Mouse (Mus musculus): ENCODE data around the gene Mtus2. TPM values are rescaled to one million over a fixed set of nuclear protein-coding genes. Genes with fewer than 3 reads are reported as not detected.
"Not testable (repeated sequence)": the region's sequence is repeated elsewhere in the genome, so short reads cannot be mapped to it uniquely, and the experiment has no call there.

The Mtus2 gene
- total RNA-seq, 2 experiments from 2014 or later: 76.9 to 89.0 TPM

GRCm38 (mm10) chr5:148160529-148161154, 203.5 kb downstream of the Mtus2 start:
- no peak for DNase-seq
- intact Hi-C loops (cut with DNase I): no loop called here

- intact Hi-C loops (cut with DNase I): no loop called here
- no peak for DNase-seq
Observed at GRCm38 (mm10) chr5:148165111-148165510, 208.0 kb downstream of the Mtus2 start.

DNA sequence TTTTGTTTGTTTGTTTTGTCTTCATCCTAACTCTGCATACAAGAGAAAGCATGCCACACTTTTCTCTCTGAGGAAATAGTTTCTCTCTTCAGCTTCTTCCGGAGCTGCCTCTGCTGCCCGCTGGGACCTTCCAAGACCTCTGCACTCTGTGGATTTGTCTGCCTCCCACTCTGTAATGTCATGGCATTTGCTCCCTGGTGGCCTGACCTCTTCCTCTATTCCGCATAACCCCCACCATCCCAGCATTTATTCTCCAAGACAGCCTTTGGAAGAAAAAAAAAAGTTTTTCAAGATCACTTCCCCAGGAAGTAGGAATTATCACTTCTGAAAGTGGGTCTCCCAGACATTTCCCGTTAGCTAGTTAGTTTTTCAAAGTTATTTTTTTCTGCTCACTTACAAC, 218.0 kb downstream of the Mtus2 start:
- DNase-seq: no peak
- intact Hi-C loops (cut with DNase I): no loop called here

DNA sequence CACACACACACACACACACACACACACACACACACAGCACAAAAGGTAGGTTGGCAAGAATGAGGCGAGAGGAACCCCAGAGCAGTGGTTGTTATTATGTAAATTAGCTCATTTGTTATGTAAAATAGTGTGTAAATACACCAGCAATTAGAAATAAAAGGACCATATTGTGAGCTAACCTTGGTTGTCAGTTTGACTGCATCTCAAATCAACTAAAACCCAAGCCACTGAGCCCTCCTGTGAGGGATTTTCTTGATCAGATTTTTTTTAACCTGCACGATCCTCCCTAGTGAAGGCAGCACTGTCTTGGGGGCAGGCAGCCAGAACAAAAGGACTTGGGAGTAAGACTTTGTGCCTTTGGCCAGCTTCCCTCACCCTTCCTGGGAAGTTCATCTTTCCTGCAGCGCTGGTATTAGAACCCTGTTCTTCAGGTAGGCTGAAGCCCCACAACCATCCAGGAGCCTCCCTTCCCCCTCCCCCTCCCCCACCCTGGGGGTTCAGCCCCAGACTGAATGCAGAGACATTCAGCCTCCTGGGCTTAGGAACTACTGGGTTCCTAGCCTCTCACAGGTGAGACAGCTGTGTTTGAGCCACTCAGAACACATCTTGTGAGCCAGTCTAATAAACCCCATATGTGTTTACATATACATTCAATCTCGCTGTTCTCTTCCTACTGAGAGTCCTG, 218.8 kb downstream of the Mtus2 start:
- intact Hi-C loops (cut with DNase I): no loop called here
- DNase-seq: no peak

- DNase-seq; intact Hi-C loops (cut with DNase I): not testable (repeated sequence)
Observed at GRCm38 (mm10) chr5:148176539-148176938, 219.4 kb downstream of the Mtus2 start.

- intact Hi-C loops (cut with DNase I): no loop called here
- no peak for DNase-seq
Observed at GRCm38 (mm10) chr5:148179231-148179630, 222.1 kb downstream of the Mtus2 start.

DNA sequence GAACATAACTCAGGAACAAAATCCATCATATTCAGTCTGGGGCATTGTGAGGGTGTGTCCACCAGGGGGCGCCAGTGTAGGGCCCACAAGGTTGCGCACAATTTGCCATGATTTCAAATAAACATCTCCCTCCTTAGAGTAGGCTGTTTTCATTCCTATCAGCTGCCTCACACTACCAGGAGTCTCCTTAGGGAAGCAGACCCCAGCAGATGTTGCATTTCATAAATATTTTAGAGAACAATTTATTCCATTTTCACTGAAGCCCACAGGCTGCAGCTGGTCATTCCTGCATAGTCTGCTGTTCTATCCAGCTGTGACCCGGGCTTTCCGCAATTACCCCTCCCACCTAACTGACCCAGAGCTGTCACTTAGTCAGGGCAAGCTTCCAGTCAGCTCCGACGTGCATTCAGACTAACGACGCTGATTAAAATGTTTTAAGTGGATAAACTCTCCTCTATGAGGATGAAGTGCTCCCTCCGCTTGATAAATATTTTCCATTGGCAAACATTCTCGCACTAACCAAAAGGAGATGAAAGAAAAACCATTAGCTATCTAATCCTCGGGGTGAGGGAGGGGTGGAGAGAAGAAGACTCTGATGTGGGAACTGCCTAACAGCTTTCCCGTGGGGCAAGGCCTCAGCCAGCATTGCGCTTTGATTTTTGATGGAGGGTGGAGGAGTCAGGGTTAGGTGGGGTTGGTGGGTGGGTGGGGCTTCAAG, 223.6 kb downstream of the Mtus2 start:
- intact Hi-C loops (cut with DNase I): loop anchor here (1.0 kb wide), 1 partner anchor 59 kb away; no protein-coding TSS in a partner anchor
- peak; percentile 64 for DNase-seq

DNA sequence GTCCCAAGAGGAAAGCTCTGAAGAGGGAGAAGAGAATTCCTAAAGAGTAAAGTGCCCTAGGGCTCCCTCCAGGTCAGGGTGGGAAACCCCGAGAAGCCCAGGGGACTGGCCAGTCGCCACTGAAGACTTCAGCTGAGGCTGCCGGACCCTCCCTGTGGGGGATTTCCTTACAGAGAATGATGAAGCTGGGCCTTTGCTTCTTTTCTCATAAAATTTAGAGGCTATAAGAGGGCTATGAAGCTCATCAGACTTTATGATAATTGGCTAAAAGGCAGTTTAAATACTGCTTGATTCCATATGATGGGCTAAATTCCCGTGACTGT, 224.1 kb downstream of the Mtus2 start:
- intact Hi-C loops (cut with DNase I): loop anchor here (1.0 kb wide), 1 partner anchor 58 kb away; no protein-coding TSS in a partner anchor
- DNase-seq: peak in 1 of 2 experiments; percentile 3

GRCm38 (mm10) chr5:148181901-148182300, 224.8 kb downstream of the Mtus2 start:
- intact Hi-C loops (cut with DNase I): loop anchor here (1.0 kb wide), 1 partner anchor 57 kb away; no protein-coding TSS in a partner anchor

GRCm38 (mm10) chr5:148185898-148186297, 228.8 kb downstream of the Mtus2 start:
- intact Hi-C loops (cut with DNase I): no loop called here
- DNase-seq: no peak

More at GRCm38 (mm10) chr5:148181901-148182300, 224.8 kb downstream of the Mtus2 start:
- no peak for DNase-seq

GRCm38 (mm10) chr5:148191416-148191815, 234.3 kb downstream of the Mtus2 start:
- DNase-seq: no peak
- intact Hi-C loops (cut with DNase I): no loop called here

- intact Hi-C loops (cut with DNase I): no loop called here
- no peak for DNase-seq
Observed at GRCm38 (mm10) chr5:148211831-148212230, 254.7 kb downstream of the Mtus2 start.

GRCm38 (mm10) chr5:148216786-148217185, 259.7 kb downstream of the Mtus2 start:
- intact Hi-C loops (cut with DNase I): no loop called here
- peak in 1 of 2 experiments; percentile 18 for DNase-seq

DNA sequence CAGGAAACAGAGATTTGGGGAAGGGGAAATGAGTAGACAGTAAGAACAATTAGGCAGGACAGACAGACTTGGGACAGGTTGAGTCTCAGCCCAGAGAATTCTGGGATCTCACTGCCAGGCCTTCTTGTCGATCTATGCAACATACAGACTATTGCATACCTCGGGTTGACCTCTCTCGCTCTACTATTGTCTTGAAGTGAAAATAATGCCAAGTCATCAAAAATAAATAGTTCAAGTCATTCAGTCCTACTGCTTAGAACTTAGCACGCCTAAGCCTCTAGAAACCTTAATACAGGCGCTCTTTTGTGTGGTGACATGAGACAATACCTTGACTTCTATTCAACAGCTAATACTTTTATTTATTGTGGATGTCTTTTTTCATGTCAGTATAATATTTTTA, 265.8 kb downstream of the Mtus2 start:
- no peak for DNase-seq
- intact Hi-C loops (cut with DNase I): no loop called here

- no peak for DNase-seq
- intact Hi-C loops (cut with DNase I): no loop called here
Observed at GRCm38 (mm10) chr5:148224004-148224403, 266.9 kb downstream of the Mtus2 start.

- intact Hi-C loops (cut with DNase I): no loop called here
- DNase-seq: no peak
Observed at GRCm38 (mm10) chr5:148233714-148234113, 276.6 kb downstream of the Mtus2 start.

DNA sequence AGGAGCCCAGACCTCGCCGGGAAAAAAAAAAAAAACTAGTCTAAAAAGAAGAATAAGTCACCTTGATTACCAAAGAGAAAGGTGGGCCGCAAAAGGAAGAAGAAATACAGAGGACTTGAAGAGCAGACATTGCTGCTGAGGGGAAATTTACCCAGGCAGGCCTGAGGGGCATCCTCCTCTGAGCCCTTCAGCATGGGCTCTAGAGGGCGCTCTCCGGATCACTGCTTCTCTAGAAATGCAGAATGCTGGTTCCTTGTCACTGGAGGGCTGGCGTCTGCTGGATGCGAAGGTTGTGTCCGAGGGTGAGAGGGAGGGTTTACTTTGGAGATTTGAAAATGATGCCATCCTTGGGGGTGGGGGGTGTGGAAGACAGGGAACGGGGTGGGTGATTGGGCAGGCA, 279.5 kb downstream of the Mtus2 start:
- DNase-seq: no peak
- intact Hi-C loops (cut with DNase I): no loop called here

- DNase-seq: peak in 1 of 2 experiments; percentile 36
- intact Hi-C loops (cut with DNase I): loop anchor here (1.0 kb wide), 2 partner anchors 58 to 282 kb away; partner anchors contain the start of gene Mtus2
Observed at GRCm38 (mm10) chr5:148239067-148239466, 281.9 kb downstream of the Mtus2 start.

GRCm38 (mm10) chr5:148239757-148240156, 282.6 kb downstream of the Mtus2 start:
- intact Hi-C loops (cut with DNase I): loop anchor here (1.0 to 10.0 kb wide), 3 partner anchors 58 to 655 kb away; partner anchors contain the start of gene Mtus2
- no peak for DNase-seq

DNA sequence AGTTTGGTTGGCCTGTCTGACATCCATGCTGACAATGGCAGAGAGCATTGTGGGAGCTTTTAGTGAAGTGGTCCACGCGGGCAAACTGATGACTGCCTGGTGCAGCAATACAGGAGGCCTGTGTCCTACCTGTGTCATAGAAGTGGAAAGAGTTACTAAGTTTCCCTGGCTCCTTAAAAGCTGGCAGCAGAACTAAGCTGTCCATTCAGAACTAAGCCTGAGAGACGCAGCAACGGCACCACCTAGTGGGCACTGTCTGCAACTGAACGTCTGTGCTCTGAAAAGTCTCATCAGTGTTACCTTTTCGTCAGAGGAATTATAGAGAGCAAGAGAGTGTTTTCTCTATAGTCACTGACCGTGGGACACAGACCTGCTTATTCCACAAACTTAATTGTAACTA, 284.8 kb downstream of the Mtus2 start:
- peak; percentile 71 to 82 for DNase-seq
- intact Hi-C loops (cut with DNase I): loop anchor here (10.0 kb wide), 1 partner anchor 657 kb away; no protein-coding TSS in a partner anchor

- intact Hi-C loops (cut with DNase I): loop anchor here (10.0 kb wide), 1 partner anchor 660 kb away; no protein-coding TSS in a partner anchor
- no peak for DNase-seq
Observed at GRCm38 (mm10) chr5:148244471-148244870, 287.4 kb downstream of the Mtus2 start.
